Mouse (Mus musculus) MEL (cell line): Measurements from ENCODE around the gene Ehd2. TPM values are rescaled to one million over a fixed set of nuclear protein-coding genes. Genes with fewer than 3 reads are reported as not detected.

Experiments used
- DNase-seq: peaks from one replicate; pipeline ENCODE4 v3.0.0; 2011; ENCODE audit warnings: low read depth, low spot score
- H3K27ac ChIP-seq: 2 replicates; pipeline ENCODE4 v1.5.1; 2012; ENCODE audit warnings: low read depth, mild to moderate bottlenecking, control low read depth, low read length, moderate library complexity; ENCODE audit not compliant: control insufficient read depth
- H3K27me3 ChIP-seq, 2 experiments: fragments of 150-350 bp in 1 of 2; sonication (generic) in 1 of 2; 2 replicates each; pipeline ENCODE4 v1.6.1; 2012; ENCODE audit warnings: low read length in 2 of 2, mild to moderate bottlenecking in 2 of 2, improper control_type of control experiment in 1 of 2, moderate library complexity in 1 of 2; ENCODE audit not compliant: insufficient read depth in 2 of 2, control insufficient read depth in 1 of 2
- H3K36me3 ChIP-seq, 2 experiments: 2 replicates each; pipeline ENCODE4 v1.6.1; 2012 to 2014; ENCODE audit warnings: low read length in 2 of 2, improper control_type of control experiment in 1 of 2, inconsistent platforms in 1 of 2, mild to moderate bottlenecking in 1 of 2; ENCODE audit not compliant: insufficient read depth in 2 of 2, control insufficient read depth in 1 of 2
- H3K4me1 ChIP-seq, 2 experiments: fragments of 150-350 bp in 1 of 2; sonication (generic) in 1 of 2; 2 replicates each; pipeline ENCODE4 v1.6.1; 2012; ENCODE audit warnings: low read length in 2 of 2, improper control_type of control experiment in 1 of 2, mild to moderate bottlenecking in 1 of 2; ENCODE audit not compliant: insufficient read depth in 2 of 2, control insufficient read depth in 1 of 2
- H3K4me3 ChIP-seq, 2 experiments: fragments of 150-350 bp in 1 of 2; sonication (generic) in 1 of 2; 2 replicates each; pipeline ENCODE4 v1.5.1; 2012; ENCODE audit warnings: low read depth in 2 of 2, low read length in 2 of 2, mild to moderate bottlenecking in 2 of 2, moderate library complexity in 2 of 2, control low read depth in 1 of 2, improper control_type of control experiment in 1 of 2; ENCODE audit not compliant: control insufficient read depth in 1 of 2, insufficient read depth in 1 of 2
- H3K79me2 ChIP-seq: 2 replicates; pipeline ENCODE4 v1.6.1; 2012; ENCODE audit warnings: mild to moderate bottlenecking, low read length, moderate library complexity; ENCODE audit not compliant: control insufficient read depth, poor library complexity, insufficient read depth
- H3K9ac ChIP-seq: 2 replicates; pipeline ENCODE4 v1.6.1; 2012; ENCODE audit warnings: low read depth, mild to moderate bottlenecking, control low read depth, low read length, moderate library complexity; ENCODE audit not compliant: control insufficient read depth, poor library complexity, severe bottlenecking
- H3K9me3 ChIP-seq: fragments of 150-350 bp; sonication (generic); replicated peaks from 2 replicates; pipeline ENCODE4 v1.6.1; 2012; ENCODE audit warnings: mild to moderate bottlenecking, low read length, improper control_type of control experiment, moderate library complexity; ENCODE audit not compliant: insufficient read depth
- BHLHE40 ChIP-seq: IDR thresholded peaks from 2 replicates; pipeline ENCODE4 v1.6.1; 2012; ENCODE audit warnings: low read depth, mild to moderate bottlenecking, inconsistent platforms, low read length, improper control_type of control experiment, borderline replicate concordance
- CHD2 ChIP-seq: IDR thresholded peaks from 2 replicates; pipeline ENCODE4 v1.6.1; 2011; ENCODE audit warnings: low read length, improper control_type of control experiment
- CTCF ChIP-seq, 3 experiments: IDR thresholded peaks in 2 of 3; conservative IDR thresholded peaks in 1 of 3; 2 replicates each; pipeline ENCODE4 v1.5.1; 2011 to 2012; ENCODE audit warnings: low read length in 3 of 3, low read depth in 2 of 3, mild to moderate bottlenecking in 2 of 3, improper control_type of control experiment in 1 of 3, inconsistent platforms in 1 of 3, mixed read lengths in 1 of 3, moderate library complexity in 1 of 3; ENCODE audit not compliant: control insufficient read depth in 1 of 3, insufficient read depth in 1 of 3, poor library complexity in 1 of 3, severe bottlenecking in 1 of 3
- E2F4 ChIP-seq: IDR thresholded peaks from 2 replicates; pipeline ENCODE4 v1.6.1; 2011; ENCODE audit warnings: low read depth, low read length, improper control_type of control experiment, borderline replicate concordance
- HCFC1 ChIP-seq: IDR thresholded peaks from 2 replicates; pipeline ENCODE4 v1.6.1; 2012; ENCODE audit warnings: low read depth, mild to moderate bottlenecking, inconsistent platforms, low read length, improper control_type of control experiment, moderate library complexity
- KAT2A ChIP-seq: conservative IDR thresholded peaks from 2 replicates; pipeline ENCODE4 v1.6.1; 2012; ENCODE audit warnings: low read depth, low read length, improper control_type of control experiment, inconsistent platforms
- MAX ChIP-seq: IDR thresholded peaks from 2 replicates; pipeline ENCODE4 v1.6.1; 2011; ENCODE audit warnings: low read length, improper control_type of control experiment
- MAZ ChIP-seq: IDR thresholded peaks from 2 replicates; pipeline ENCODE4 v1.6.1; 2012; ENCODE audit warnings: low read depth, mild to moderate bottlenecking, inconsistent platforms, low read length, improper control_type of control experiment
- MEF2A ChIP-seq: IDR thresholded peaks from 2 replicates; pipeline ENCODE4 v1.6.1; 2014; ENCODE audit warnings: low read depth, mild to moderate bottlenecking, inconsistent platforms, low read length, improper control_type of control experiment; ENCODE audit not compliant: poor library complexity, insufficient replicate concordance, severe bottlenecking; ENCODE audit errors: extremely low read depth
- MXI1 ChIP-seq: IDR thresholded peaks from 2 replicates; pipeline ENCODE4 v1.6.1; 2011; ENCODE audit warnings: mild to moderate bottlenecking, low read depth, low read length, improper control_type of control experiment
- MYB ChIP-seq: IDR thresholded peaks from 2 replicates; pipeline ENCODE4 v1.6.1; 2011; ENCODE audit warnings: mild to moderate bottlenecking, low read depth, low read length, improper control_type of control experiment
- MYC ChIP-seq: IDR thresholded peaks from 2 replicates; pipeline ENCODE4 v1.6.1; 2011; ENCODE audit warnings: low read depth, mild to moderate bottlenecking, low read length, improper control_type of control experiment, moderate library complexity
- NELFE ChIP-seq: IDR thresholded peaks from 2 replicates; pipeline ENCODE4 v1.6.1; 2011; ENCODE audit warnings: low read depth, low read length, improper control_type of control experiment
- RAD21 ChIP-seq: IDR thresholded peaks from 2 replicates; pipeline ENCODE4 v1.6.1; 2011; ENCODE audit warnings: mild to moderate bottlenecking, low read depth, low read length, improper control_type of control experiment
- RCOR1 ChIP-seq: IDR thresholded peaks from 2 replicates; pipeline ENCODE4 v1.6.1; 2012; ENCODE audit warnings: low read depth, mild to moderate bottlenecking, inconsistent platforms, low read length, improper control_type of control experiment
- SMC3 ChIP-seq: IDR thresholded peaks from 2 replicates; pipeline ENCODE4 v1.6.1; 2011; ENCODE audit warnings: low read depth, low read length, improper control_type of control experiment
- TBP ChIP-seq: IDR thresholded peaks from 2 replicates; pipeline ENCODE4 v1.8.0; 2011; ENCODE audit warnings: low read depth, low read length, improper control_type of control experiment
- USF1 ChIP-seq: IDR thresholded peaks from 2 replicates; pipeline ENCODE4 v1.6.1; 2014; ENCODE audit warnings: low read depth, mild to moderate bottlenecking, inconsistent platforms, low read length, improper control_type of control experiment, moderate library complexity
- USF2 ChIP-seq, 2 experiments: IDR thresholded peaks; 2 replicates each; pipeline ENCODE4 v1.6.1; 2011 to 2012; ENCODE audit warnings: improper control_type of control experiment in 2 of 2, low read length in 2 of 2, borderline replicate concordance in 1 of 2, inconsistent platforms in 1 of 2, low read depth in 1 of 2, mild to moderate bottlenecking in 1 of 2; ENCODE audit not compliant: insufficient read depth in 1 of 2
- ZKSCAN1 ChIP-seq: IDR thresholded peaks from 2 replicates; pipeline ENCODE4 v1.6.1; 2012; ENCODE audit warnings: low read depth, mild to moderate bottlenecking, inconsistent platforms, low read length, improper control_type of control experiment, moderate library complexity
- ZMIZ1 ChIP-seq: IDR thresholded peaks from 2 replicates; pipeline ENCODE4 v1.6.1; 2012; ENCODE audit warnings: low read depth, mild to moderate bottlenecking, inconsistent platforms, low read length, improper control_type of control experiment, moderate library complexity
- polyA plus RNA-seq, 2 experiments: library from polyadenylated mRNA; stranded (reverse) in 1 of 2; unstranded in 1 of 2; fragments of >175 nt in 1 of 2; fragments of >200 nt in 1 of 2; gene quantifications; 2 replicates each; pipeline versions ENCODE4 v1.2.1 to v1.2.4; 2012; ENCODE audit warnings: low replicate concordance in 2 of 2, low read depth in 1 of 2; ENCODE audit not compliant: insufficient read length in 2 of 2, insufficient read depth in 1 of 2, missing spikeins in 1 of 2
- total RNA-seq: library from RNA; depleted of rRNA; stranded (reverse); fragments of 300-350 nt; gene quantifications from 2 replicates; pipeline ENCODE4 v1.2.3, GENCODE M21; 2012

Gene Ehd2
- total and polyA plus RNA-seq, 3 experiments: 3.2 to 6.2 TPM; not detected in 1

GRCm38 (mm10) chr7:15921796-15922195 lies 45.6 kb downstream of the Ehd2 start:
- peaks cover 0 to 11% of the 10 kb centered on the region in 2 experiments; a peak in 2 of 4 replicates for H3K36me3 ChIP-seq
- no peaks in the 10 kb centered on the region for H3K9me3 ChIP-seq
- no peaks in the 10 kb centered on the region for H3K27me3 ChIP-seq
- peaks cover 23% of the 10 kb centered on the region for H3K79me2 ChIP-seq
- H3K4me1 ChIP-seq: peaks cover 4 to 15% of the 10 kb centered on the region in 2 experiments; a peak in 3 of 4 replicates
- peak overlapping the region; percentile 80 for H3K4me3 ChIP-seq
- peak overlapping the region; percentile 80 for H3K27ac ChIP-seq
- H3K9ac ChIP-seq: peak overlapping the region; percentile 94
- DNase-seq: peak; percentile 79
- TF ChIP-seq MAZ (peak; percentile 76), TBP (no peak), RAD21 (no peak), MAX (peak; percentile 91), MYB (no peak), MYC (no peak; the same call in 1 of the 2 replicates), CTCF (IDR thresholded peaks at IDR 0.05 in 2 of 3, conservative IDR thresholded peaks at IDR 0.05 in 1 of 3; ENCODE audit: control insufficient read depth in 1 of 3, insufficient read depth in 1 of 3, low read depth in 2 of 3, low read length in 3 of 3, poor library complexity in 1 of 3, severe bottlenecking in 1 of 3) (no peak), ZMIZ1 (0 out of 2 replicates have a peak, but pooled peaks have one; percentile 22), USF2 (IDR thresholded peaks at IDR 0.05; ENCODE audit: borderline replicate concordance in 1 of 2, insufficient read depth in 1 of 2, low read depth in 1 of 2, low read length in 2 of 2) (peak; percentile 32 to 70; a peak in 3 of 4 replicates), MXI1 (peak; percentile 92), SMC3 (0 out of 2 replicates have a peak, but pooled peaks have one; percentile 4), E2F4 (no peak), MEF2A (no peak), BHLHE40 (peak; percentile 74), HCFC1 (no peak), RCOR1 (peak; percentile 10; the same call in 1 of the 2 replicates), ZKSCAN1 (no peak), USF1 (peak; percentile 94)

GRCm38 (mm10) chr7:15920645-15921190 lies 46.6 kb downstream of the Ehd2 start:
- Histone ChIP-seq H3K27ac (no peak overlapping the region), H3K79me2 (peaks cover 23% of the 10 kb centered on the region), H3K9me3 (no peaks in the 10 kb centered on the region), H3K4me3 (peak overlapping the region; percentile 80; a peak in 2 of 4 replicates), H3K27me3 (no peaks in the 10 kb centered on the region), H3K9ac (no peak overlapping the region), H3K4me1 (peaks cover 4 to 15% of the 10 kb centered on the region in 2 experiments; a peak in 3 of 4 replicates), H3K36me3 (peaks cover 0 to 11% of the 10 kb centered on the region in 2 experiments; a peak in 2 of 4 replicates)
- TF ChIP-seq NELFE (no peak), CHD2 (no peak), BHLHE40 (no peak), RCOR1 (no peak), KAT2A (no peak), USF1 (no peak)
- no peak for DNase-seq
